Mouse (Mus musculus) urinary bladder, adult 18-20 months (tissue): ENCODE measurements at regions not wholly inside any gene's neighbourhood (a gene's known extent, or its start where the extent isn't known, plus 50 kb on each side); places are given as distances from the start of the nearest gene placed in this dataset.

ENCODE experiments used
- DNase-seq, 2 experiments: peaks; one replicate each; pipeline ENCODE4 v3.0.0; 2022; ENCODE audit warnings: low spot score in 2 of 2, mixed read lengths in 2 of 2

GRCm38 (mm10) chr4:84032505-84032904 is 507.2 kb downstream of the Ccdc171 start:
- DNase-seq: no peak

- DNase-seq: no peak
Measured at GRCm38 (mm10) chr4:84035347-84035746, 510.0 kb downstream of the Ccdc171 start.

- DNase-seq: no peak
Measured at GRCm38 (mm10) chr4:84037535-84037934, 512.2 kb downstream of the Ccdc171 start.

GRCm38 (mm10) chr4:84050243-84050642 is 524.9 kb downstream of the Ccdc171 start:
- DNase-seq: no peak

GRCm38 (mm10) chr4:84056863-84057502 is 531.6 kb downstream of the Ccdc171 start:
- DNase-seq: no peak

GRCm38 (mm10) chr4:84060187-84060586 is 534.8 kb downstream of the Ccdc171 start:
- DNase-seq: no peak

- no peak for DNase-seq
Measured at GRCm38 (mm10) chr4:84063755-84064154, 538.4 kb downstream of the Ccdc171 start.

- DNase-seq: peak; percentile 37 to 38
Measured at GRCm38 (mm10) chr4:84064614-84065456, 539.5 kb downstream of the Ccdc171 start.

GRCm38 (mm10) chr4:84065457-84066124 is 540.2 kb downstream of the Ccdc171 start:
- DNase-seq: no peak

GRCm38 (mm10) chr4:84067931-84068575 is 542.7 kb downstream of the Ccdc171 start:
- DNase-seq: no peak

GRCm38 (mm10) chr4:84068947-84069663 is 543.8 kb downstream of the Ccdc171 start:
- DNase-seq: no peak

- DNase-seq: no peak
Measured at GRCm38 (mm10) chr4:84069681-84070080, 544.3 kb downstream of the Ccdc171 start.

- DNase-seq: no peak
Measured at GRCm38 (mm10) chr4:84070089-84070488, 544.7 kb downstream of the Ccdc171 start.

- no peak for DNase-seq
Measured at GRCm38 (mm10) chr4:84072096-84072495, 546.8 kb downstream of the Ccdc171 start.

- DNase-seq: no peak
Measured at GRCm38 (mm10) chr4:84076526-84076925, 551.2 kb downstream of the Ccdc171 start.

GRCm38 (mm10) chr4:84079516-84079915 is 554.2 kb downstream of the Ccdc171 start:
- no peak for DNase-seq

- DNase-seq: no peak
Measured at GRCm38 (mm10) chr4:84081518-84081917, 556.2 kb downstream of the Ccdc171 start.

- DNase-seq: peak; percentile 14 to 77
Measured at GRCm38 (mm10) chr4:84088166-84088565, 562.8 kb downstream of the Ccdc171 start.

- DNase-seq: no peak
Measured at GRCm38 (mm10) chr4:84092509-84092908, 567.2 kb downstream of the Ccdc171 start.

- DNase-seq: no peak
Measured at GRCm38 (mm10) chr4:84095237-84095636, 569.9 kb downstream of the Ccdc171 start.

- DNase-seq: no peak
Measured at GRCm38 (mm10) chr4:84096081-84096480, 570.7 kb downstream of the Ccdc171 start.
